Mouse (Mus musculus) 3134 (cell line): ENCODE results near the gene Rpl9-ps1.

Source experiments
- DNase-seq: peaks from one replicate; pipeline ENCODE4 v3.0.0-alpha.2; 2011; ENCODE audit warnings: low spot score; ENCODE audit not compliant: insufficient read length; ENCODE audit errors: extremely low read depth

Gene Rpl9-ps1

DNA sequence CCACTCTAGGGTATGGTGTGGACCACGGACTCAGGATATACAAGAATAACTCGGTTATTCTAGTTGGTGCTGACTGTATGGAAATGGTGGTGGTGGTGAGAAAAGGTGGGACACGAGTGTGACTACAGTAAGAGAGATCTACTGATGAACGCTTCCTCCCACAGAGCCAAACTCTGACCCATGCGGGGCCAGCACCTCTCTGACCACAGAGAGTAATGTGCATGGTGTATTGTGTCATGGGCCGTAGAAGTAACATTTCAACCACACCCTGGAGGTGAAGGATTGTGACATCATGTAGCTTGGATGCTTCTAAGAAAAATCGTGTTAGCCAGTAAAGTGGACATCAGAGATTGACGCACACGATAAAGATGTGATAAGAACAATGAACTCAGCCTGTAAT, 16.6 kb downstream of the Rpl9-ps1 start:
- no peak for DNase-seq

DNA sequence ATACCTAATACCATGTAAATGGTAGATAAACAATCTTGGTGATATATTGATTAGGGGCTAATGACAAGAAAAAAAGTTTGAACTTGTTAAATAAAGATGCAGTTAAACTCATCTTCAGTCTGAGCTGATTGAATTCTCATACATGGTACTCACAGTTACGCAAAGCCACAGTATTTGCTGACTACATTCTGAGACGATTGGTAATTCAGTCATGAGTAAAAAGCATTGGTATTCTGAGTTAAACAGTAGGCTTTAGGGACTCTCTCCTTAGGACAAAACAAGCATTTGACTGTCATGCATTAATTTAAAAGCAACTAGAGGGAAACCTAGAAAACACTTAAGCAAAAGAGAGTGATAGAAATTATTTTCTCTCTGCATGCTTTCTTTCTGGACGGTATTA, 21.8 kb downstream of the Rpl9-ps1 start:
- no peak for DNase-seq

DNA sequence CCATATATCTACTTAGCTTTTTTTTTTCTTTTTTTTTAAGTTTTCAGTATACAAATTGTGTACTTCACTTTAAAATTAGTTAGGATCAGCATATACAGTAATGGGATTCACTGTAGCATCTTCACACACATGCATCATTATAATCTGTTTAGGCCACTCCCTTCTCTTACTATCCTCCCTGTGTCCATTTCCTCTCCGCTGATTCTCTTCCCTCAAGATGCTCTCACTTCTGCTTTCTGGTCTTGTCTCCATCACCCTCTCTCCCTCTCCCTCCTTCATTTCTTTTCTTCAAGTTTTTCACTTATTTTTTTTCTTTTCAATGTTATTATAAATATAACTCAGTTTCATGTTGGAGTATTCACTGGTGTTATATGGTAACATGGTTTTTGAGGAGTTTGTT, 26.4 kb downstream of the Rpl9-ps1 start:
- no peak for DNase-seq

DNA sequence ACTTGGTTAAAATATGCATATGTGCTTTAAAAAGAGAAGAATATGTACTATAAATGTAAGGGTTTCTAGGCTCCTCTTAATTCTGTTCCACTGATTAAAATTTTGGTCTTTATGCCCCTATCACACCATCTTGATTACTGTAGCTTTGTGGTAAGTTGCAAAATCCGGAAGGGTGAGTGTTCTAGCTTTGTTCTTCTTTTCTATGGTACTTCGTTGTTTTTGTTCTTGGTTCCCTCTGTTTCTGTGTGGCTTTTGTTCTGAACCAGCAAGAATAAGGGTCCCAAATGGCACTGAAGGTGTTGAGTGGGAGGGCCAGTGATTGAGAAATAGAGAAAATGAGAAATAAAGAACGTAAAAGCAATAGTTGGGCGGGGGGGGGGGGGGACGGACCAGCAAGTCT, 27.2 kb downstream of the Rpl9-ps1 start:
- no peak for DNase-seq

DNA sequence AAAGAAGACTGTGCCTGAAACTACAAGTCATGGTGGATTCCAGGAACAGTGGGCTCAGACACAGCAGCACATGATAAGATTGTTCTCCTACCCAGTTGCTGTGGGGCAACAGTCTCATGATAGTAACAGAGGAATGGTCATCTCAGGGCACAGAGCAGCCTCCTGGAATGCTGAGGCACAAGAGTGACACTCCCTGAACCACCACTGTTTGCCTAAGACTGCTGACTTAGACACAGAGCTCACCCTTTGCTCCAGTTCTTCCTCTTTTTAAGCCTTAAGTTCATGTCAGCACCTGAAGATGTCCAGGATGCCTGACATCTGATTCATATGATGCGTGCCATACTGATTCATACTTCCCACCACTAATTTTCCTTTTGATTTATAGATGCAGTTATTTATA, 28.8 kb downstream of the Rpl9-ps1 start:
- no peak for DNase-seq

DNA sequence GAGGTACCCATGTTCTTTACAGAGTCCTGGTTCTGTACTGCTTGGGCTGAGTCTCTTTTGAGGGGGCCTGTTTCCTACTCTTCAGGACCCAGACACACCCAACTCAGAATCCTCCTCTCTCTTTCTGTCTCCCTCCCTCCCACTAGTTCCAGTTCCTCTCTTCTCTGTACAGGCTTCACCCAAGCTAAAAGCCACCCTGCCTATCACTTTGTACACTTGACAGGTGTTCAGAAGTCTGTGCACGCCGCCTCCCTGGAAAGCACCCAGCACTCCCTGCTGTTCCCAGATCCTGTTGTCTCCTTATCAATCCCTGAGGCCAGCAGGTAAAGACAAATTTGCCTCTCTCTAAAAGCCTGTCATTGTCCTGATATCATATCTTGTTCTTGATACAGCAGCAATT, 34.5 kb downstream of the Rpl9-ps1 start:
- no peak for DNase-seq

DNA sequence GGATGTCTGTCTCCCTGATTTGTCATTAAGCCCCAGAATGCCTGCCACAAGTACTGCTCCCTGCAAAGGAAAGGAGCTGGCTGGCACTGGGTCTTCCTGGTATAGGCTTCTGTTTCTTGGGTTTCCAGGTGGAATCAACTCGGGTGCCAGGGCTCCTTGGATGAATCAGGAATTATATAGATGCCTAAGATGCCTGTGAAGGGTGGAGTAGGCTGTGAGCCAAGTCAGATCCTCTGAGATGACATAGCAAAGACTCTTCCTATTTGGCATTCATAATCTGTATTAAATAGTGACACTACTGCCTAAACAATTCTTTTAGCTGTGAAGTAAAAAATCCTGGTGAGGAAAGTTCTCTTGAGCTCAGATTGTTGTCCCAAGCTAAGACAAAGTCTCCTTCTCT, 39.0 kb downstream of the Rpl9-ps1 start:
- peak; percentile 52 for DNase-seq

DNA sequence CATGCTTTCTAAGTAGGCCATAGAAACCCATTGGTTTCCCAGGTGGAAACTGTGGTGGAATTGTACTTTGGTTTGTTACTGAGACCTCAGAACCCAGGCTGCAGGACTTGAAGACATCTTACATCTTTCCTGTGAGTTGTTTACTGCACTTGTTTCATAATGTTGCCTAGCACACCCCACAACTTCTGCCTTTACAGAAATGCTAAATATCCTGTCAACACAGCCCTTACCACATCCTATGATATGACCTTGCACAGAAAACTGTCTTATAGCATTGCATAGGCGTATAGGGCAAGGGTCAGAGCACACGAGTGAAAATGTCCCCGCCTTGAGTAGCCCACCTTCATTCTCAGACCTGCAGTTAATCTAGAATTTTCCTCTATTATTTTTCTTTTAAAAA, 39.9 kb downstream of the Rpl9-ps1 start:
- no peak for DNase-seq

DNA sequence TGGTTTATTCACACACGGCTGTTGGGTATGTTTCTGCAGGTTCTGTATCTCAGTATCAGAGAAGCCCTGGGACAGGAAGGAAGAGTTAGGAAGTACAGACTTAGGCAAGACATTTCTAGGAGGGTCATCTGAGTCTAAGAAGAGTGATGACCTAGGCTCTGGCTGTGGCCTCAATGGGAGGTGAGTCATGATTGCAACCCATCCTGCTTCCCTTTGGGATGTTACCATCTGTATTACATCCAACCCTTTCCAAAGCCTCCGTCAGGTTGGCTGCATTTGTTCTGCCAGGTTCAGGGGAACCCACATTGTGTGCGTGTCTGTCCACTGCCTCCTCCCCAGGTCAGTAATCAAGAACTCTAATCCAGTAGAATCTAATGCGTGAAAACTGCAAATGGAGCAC, 40.7 kb downstream of the Rpl9-ps1 start:
- DNase-seq, result no peak

DNA sequence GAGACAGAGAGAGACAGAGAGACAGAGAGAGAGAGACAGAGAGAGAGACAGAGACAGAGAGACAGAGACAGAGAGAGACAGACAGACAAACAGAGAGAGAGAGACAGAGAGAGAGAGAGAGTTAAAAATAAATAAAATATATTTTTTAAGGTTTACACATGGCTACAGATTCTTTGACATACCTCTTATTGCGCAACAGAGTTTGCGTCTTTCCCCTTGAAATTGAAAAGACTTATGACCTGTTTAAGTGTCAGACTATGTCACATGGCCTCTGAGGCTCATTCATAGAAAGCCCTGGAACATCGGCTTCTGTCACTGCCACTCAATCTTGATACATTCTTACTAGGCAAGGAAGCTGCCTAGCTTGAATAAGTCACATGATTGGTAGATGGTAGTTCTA, 42.0 kb downstream of the Rpl9-ps1 start:
- no peak for DNase-seq

DNA sequence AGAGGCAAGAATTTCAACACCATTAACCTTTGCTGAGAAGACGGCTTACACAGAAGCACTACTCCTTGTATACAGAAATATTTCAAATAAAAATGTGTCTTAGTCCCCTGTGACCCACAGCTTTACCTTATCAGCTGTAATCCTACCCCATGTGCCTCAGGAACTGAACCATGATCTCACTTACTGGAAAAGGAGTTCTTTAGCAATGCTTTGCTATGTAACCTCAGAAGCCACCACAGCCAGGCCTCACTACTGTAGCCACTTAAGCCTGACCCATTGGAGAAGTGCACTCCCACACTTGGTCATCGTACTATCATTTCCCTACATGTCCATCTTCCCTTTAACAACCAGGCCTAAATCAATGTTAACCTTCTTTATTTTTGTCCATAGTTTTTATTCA, 44.8 kb downstream of the Rpl9-ps1 start:
- no peak for DNase-seq

DNA sequence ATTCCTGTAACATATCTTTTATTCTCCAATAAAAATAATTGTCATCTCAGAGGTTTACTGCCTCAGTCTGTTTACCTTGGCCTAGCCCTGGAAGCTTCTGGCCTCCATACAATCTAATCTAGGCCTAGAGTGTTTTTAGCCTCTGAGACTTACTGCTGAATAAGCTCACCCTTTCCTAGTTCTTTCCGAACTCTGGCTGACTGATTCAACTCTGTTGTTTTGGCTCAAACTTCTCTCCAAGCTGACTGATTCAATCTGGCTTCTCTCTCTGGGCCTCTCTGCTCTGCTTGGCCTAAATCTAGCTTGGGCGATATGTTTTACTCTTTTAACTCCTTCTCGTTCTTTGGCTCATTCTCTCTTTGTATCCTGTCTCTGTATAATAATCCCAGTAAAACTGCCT, 46.4 kb downstream of the Rpl9-ps1 start:
- DNase-seq, result no peak

DNA sequence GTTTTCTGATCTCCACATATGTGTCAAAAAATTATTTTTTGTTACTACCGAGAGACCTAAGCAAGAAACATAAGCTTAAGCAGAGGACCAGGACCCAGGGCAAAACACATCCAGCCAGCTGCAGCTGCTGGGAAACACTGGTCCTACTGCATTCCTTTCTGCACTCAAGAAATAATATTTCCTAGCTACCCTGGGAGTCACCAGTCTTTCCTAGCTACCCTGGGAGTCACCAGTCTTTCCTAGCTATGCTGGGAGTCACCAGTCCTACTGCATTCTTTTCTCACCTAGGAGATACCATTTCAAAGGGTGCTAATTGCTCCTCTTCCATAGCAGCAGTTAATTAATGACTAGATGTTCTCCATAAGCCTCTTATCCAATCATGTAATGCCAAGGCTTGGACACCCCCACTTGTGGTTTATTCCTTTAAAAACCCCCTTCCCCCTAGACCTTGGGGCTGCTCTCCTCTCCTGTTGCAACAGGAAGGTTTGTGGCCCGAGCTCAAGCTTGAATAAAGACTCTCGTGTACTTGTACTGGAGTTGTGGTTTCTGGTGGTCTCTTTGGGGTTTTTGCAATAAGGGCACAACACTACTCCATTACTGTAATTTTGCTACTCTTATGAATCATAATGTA, 47.1 kb downstream of the Rpl9-ps1 start:
- DNase-seq, result no peak

DNA sequence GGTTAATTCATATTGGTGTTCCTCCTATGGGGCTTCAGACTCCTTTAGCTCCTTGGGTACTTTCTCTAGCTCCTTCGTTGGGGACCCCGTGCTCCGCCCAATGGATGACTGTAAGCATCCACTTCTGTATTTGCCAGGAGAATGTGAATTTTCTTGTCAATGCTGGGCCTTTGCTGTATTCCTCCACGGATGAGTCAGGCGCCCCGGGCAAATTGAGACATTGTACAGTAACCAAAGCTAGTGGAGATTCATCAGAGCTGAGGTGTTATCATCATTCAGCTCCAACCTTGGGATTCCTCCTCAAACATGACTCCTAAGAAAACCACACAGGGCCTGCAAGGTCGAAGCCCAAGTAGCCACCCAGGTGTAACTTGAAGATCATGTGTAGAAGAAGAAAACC, 47.6 kb downstream of the Rpl9-ps1 start:
- DNase-seq, result no peak

DNA sequence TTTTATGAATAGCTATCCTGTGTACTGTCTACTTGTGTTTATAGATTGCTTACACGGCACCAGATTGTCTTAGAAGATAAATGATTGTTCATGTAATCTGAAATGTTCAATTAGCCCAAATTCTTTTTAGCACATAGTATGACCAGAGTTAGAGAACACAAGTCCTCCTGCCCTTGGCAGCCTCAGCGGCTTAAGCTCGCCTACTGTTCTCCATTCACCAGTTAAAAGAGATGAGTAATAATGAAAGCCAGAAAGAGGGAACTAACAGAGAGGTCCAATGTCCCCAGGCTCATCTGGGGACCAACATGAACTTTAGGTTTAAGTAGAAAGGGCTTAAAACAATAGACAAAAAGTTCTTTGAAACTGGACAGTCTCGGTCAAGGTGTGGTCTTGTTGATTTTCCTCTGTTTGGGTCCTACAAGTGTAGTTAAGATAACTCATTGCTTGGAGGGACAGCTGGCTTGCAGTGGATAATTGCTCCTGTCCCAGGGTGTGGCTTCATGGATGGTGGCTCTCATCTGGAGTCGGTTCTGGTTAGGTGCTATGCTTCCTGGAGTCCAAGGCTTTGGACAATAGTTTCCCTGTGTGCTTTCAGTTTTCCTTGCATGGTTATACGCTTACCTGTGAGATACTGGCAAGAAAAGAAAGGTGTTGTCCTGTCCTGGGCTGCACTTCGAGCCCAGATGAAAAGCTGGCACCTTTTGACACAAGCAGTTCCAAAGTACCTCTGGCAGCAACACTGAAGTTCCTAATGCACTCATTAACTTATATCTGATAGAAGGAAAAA, 49.6 kb downstream of the Rpl9-ps1 start:
- DNase-seq, result no peak
